Mouse (Mus musculus) embryo, embryonic 10.5 days (tissue): ENCODE results near the gene Stk11ip.

Experiments used
- DNase-seq: peaks from one replicate; pipeline ENCODE4 v3.0.0-alpha.2; 2015; ENCODE audit warnings: low spot score

Stk11ip gene

DNA sequence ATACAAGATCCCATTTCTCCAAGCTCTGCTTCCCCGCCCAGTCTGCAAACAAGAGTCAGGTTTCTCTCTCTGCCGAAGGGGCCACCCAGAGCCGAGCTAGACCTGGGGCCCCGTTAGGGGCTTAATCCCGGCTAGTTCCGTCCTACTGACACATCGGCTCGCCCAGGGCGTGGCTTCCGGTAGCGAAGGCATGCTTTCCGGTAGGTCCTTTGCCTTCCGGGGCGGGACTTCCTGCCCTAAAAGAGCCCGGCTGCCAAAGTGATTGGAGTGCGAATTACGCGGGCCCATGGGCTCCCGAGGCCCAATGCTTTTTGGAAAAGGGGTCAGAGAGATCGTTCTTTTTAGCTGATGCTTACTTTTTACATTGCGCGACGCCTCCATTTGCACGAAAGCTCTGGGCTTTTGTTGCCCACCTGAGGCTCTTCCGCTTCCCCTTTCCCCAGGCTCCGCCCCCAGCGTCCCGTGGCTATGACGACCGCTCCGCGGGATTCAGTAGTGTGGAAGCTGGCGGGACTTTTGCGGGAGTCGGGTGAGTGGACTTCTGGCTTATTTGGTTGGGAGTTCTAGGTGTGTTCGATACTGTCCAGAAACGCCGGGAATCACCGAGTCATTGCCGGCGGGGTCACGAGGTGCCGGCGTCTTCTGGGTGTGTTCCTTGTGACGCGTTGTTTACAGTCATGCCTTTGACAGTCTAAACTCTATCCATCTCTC lies at the start of gene Stk11ip:
Stk11ip (plus strand) TSS at position 209 of the 711 bp plus-strand sequence.
- peak; percentile 99 for DNase-seq

DNA sequence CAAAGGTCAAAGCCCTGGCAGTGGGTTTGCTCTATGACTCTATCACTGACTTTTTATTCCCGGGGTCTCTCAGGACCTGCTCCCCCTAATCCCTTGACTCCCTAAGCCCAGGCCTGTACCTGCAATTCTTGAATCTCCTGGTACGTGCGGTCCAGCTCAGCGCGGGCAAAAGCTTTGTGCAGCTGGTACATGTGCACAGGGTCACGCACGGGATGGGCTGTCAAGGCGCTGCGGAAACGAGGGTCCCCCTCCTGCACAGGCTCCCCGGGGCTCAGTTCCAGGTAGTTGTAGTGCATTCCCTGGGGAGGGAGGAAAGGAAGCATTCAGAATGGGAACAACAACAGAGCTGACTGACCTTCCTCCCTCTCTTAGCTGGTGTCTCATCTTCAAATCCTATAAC lies 44.9 kb upstream of the Stk11ip start:
- no peak for DNase-seq

DNA sequence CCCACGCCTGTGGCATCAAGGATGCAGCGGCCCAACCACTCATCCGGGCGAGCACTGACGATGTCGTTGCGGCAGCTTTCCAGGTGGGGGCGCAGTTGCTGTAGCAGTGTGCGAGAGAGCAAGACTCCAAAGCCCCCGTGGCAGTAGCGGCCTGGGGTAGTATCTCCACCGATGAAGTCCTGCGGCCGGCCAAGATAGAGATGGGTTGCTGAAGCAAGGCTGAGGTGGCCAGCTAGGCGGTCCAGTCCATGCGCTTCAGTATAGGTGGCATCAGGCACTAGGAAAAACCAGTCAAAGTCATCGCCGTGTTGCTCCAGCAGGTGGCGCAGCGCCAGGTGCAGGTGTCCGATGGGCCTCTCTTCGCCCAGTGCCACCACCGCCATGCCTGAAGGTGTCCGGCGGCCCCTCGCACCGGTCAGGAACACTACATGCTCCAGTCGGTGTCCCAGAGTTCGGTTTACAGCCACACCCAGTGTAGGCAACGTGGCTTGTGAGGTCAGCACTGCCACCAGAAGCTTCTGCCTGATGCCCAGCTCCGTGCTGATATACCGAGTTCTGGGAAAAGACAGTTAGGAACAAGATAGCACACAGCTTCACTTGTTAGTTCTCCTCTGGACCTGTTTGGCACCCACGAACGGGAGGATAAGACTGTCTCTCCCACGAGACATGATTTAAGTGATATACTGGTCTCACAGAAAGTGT lies 43.9 kb upstream of the Stk11ip start:
- DNase-seq: peak; percentile 86

DNA sequence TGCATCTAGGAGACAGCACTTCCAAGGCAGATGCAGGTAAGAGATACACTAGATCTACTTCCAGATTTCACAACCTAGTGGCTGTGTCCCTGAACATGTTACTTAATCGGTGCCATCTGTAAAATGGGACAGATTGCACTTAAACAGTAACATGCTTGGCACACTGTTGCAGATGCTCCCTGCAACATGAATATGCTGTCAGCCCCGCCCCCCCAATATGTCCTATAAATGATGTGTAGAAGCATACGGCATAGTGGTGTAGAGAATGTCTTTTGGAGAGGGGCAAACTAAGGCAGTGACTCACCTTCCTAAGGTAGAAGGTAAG lies 43.4 kb upstream of the Stk11ip start:
- DNase-seq: no peak

DNA sequence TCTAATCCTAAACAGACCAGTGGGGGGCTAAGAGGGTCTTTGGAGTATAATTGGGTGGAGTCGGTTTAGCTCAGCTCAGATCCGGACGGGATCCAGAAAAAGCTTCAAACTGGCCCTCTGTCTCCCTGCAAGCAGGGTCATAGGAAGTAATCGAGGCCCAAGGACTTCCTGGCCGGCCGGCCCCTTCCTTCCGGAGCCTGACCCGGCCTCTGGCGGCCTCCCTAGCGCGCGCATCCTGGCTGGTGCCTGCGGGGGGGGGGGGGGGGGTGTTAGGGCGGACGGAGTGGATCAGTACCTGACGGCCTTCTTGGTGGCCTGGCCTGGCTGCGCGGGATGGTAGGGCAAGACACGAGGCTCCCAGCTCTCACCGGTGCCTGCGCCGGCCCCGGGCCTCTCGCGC lies 42.8 kb upstream of the Stk11ip start:
- peak; percentile 57 for DNase-seq

DNA sequence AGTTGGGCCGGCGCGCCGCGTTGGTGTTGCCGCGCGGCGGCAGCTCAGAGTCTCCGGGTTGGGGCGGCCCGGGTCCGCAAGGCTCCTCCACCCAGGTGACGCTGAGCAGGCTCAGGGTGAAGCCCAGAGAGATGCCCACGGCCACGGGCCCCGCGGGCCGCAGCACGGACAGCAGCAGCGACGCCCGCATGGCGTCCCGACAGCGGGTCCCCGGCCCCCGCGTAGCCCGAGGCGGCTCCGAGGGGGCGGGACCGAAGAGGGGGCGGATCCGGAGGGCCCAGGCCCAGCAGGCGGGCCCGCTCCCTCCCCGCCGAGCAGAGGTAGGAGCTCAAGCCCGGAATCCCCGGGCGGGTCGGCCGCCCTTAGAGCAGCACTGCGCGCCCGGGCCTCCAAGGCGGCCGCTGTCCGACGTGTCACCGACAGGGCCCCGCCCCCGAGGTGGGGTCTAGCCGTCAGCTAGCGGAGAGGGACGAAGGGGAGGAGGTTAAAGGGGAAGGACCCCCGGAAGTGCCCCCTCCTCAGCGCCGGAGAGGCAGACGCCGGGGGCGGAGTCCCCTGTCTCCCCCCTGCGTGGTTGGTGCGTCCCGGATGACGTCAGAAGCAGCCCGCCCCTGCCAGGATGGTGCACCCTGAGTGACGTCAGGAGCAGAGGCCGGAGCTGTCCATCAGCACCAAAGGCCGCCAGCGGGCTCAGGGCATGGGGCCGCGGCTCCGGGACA lies 42.3 kb upstream of the Stk11ip start, which contains the start of the genes Chpf and Tmem198:
Chpf (minus strand) TSS at position 392 of the 719 bp plus-strand sequence.
Tmem198 (plus strand) TSS at position 617 of the 719 bp plus-strand sequence.
- peak; percentile 99 for DNase-seq

DNA sequence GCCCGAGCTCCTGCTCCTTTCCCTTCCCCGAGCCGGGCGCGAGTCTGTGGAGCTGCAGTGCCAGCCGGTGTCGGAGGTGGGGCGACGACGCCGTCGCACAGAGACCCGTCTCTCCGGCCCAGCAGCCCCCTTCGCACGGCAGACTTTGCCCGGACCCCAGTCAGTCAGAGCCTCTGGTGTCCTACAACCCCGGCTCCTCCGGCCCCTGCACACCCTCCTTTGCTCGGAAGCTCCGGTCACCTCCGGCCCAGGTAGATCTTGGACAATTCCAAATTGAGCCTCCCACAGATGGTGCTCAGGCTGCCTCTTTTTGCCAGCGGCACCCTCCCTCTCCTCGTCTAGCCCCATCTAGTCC lies 41.7 kb upstream of the Stk11ip start:
- DNase-seq: no peak

DNA sequence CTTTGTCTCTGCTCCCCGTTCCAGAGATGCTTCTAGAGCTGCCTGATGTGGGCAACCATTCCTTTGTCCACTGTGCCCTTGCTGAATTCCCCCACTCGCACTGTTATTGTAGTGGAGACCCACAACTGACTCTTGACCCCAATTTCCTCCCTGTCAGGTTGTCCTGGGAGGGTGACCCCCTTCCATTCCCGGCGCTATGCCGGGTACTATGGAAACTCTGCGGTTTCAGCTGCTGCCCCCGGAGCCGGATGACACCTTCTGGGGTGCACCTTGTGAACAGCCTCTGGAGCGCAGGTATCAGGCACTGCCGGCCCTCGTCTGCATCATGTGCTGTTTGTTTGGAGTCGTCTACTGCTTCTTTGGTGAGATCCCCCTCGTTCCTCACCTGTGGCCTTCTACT lies 41.3 kb upstream of the Stk11ip start:
- no peak for DNase-seq

DNA sequence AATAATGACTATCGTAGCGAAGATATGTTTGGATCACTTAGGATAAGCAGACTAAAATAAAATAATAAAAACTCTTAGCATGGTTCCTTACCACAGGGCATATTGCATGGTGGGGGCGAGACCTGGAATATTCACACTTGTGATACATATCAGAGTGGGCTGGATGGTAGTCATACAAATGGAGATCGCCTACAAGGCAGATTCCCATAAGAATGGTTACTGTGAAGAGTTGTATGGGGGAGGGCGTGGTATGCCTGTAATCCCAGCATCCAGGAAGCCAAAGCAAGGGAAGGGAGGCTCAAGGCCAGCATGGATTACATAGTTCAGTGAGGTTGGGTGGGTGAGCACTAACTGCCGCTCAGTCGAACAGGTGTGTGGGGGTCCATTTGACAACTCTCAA lies 40.6 kb upstream of the Stk11ip start:
- no peak for DNase-seq

DNA sequence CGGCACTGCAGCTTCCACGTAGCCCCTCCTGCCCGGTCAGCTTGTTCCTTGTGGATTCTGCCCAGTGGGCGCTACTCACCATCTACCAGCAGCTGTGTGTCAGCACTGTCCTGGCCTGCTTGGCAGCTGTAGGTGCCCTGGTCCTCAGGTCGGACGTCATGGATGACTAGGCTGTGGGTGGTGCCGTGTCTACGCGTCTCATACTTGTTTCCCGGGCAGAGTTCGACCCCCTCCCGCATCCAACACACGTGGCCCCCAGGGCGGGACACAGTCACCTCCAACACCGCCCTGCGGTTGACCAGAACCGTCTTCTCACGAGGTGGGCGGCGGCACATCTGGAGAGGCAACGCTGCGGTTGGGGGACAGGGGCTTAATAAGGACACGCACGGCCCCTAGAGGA lies 34.8 kb upstream of the Stk11ip start:
- DNase-seq: no peak

DNA sequence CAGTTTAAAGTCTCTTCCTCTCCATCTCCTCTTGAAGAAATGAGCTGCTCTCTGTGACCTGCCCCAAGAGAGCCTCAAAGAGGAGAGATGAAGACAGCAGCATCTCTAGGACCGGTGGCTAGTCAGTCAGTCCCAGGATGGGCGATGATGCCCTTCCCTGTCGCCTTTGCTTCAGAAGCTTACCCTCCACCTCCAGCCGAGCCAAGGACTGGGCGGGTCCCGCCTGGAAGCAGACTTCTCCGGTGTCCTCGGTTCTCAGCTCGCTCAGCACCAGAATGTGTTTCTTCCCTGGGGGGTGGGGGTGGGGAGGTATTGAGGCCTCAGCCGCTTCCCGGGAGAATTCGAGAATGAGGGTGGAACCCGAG lies 34.3 kb upstream of the Stk11ip start:
- DNase-seq: no peak

DNA sequence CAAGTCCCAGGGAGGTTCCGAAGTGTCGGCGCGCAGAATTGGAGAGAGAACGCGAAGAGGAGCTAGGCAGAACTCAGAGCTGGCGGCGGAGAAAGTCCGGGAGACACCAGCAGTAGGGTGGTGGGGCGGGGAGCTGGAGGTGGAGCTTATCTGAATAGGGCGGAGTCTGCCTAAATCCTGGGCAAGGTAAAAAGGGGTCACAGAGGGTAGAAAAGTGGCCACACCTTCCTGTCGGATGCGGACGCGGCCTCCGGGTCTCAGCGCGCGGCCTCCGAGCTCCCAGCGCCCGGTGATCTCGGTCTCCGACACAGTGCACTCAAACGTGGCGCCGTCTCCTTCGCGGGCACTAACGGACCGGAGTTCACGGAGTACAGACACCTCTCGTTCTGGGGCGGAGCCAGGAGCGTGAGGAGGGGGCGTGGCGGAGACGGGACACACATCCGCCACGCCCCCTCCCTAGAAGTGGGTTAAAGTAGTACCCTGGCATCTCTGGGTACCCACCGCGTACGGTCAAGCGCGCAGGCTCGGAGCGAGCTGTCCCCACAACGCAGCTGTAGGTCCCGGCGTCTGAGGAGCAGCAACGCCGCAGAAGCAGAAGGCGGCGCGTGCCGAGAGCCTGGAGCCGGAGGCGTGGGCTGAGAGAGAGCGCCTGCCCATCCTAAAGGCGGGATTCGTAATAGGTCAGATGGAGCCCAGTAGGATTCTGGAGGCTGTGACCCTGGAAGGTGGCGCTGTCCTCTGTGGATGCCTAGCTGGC lies 33.7 kb upstream of the Stk11ip start:
- peak; percentile 89 for DNase-seq

DNA sequence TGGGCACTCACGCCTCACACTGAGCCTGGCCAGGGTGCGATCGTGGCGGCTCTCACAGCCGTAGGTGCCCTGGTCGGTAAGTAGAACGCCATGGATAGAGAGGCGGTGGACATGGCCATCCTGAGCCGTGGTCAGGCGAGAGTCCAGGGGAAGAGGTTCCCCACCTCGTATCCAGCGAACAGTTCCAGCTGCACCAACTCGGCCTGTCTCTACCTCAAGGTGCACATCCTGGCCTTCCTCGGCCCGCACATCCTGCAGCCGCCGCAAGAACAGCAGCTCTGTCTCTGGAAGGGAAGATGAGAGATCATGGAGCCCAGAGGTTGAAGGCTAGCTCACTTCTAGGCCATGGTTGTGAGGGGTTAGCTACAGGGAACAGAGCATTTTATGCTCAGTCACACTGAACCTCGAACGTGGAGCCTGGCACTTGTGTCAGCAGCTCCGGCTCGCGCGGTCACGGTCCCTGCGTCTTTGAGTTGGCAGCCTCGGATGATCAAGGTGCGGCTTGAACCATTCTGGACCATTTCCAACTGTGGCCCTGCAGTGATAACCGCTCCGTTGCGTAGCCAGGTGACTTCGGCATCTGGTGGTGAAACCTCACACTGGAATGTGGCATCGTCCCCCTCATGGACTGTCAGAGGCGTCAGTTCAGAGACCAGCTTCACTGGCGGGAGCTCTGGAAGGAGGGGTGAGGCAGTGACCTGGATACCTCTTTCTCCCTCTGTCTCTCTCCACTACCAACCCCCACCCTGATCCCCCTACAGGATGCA lies 30.4 kb upstream of the Stk11ip start:
- no peak for DNase-seq

DNA sequence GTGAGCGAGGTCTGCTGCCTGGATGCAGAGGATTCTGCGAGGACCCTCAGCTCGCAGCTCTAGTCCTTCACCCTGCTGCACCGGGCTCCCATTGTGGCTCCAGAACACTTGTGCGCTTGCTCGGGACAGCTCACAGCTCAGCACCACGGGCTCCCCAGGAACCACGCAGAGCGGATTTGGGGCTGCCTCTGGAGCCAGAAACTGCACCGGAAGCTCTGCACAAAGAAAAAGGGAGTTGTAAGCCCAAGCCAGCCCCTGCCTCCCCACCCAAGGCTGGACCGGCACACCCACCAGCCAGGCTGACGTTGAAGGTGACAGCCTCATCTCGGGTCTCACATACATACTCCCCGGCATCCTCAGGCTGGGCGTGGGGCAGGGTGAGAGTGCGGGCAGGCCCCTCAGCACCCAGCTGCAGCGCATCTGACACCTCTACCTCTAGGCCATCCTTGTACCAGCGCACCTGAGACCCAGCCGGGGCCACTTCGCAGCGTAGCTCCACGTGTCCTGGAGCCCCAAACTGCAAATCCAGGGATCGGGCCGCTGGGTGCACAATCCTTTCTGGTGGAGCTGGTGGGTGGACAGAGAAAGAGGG lies 28.7 kb upstream of the Stk11ip start:
- DNase-seq: no peak

DNA sequence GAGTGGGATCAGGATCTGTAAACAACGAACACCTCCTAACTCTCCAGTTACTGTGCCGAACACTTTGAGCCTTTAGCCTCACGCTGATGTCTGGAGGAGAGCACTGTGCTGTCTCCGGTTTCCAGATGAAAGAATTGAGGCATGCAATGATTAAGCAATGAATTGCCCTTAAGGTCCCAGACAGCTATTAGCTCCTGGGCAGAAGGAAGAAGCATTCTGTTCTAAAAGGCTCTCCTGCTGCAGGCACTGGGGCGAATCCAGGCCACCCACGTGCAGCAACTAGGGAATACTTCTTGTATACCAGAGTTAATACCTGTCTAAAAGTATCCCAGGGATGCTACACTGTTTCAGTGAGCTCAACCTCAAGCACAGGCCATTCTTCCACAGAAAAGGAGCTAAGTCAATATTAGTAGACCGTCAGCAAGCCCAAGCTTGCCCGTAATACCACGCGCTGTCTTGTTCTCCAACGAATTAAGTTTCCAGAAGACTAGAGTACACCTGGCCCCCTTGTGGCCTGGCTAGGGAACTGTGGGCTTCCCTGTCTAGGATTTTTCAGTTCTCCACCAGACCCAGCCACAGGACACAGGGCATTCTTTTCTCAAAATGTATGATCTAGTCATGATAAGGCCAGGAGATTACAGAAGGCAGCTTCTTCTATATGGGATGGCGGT lies 26.3 kb upstream of the Stk11ip start:
- peak; percentile 78 for DNase-seq

DNA sequence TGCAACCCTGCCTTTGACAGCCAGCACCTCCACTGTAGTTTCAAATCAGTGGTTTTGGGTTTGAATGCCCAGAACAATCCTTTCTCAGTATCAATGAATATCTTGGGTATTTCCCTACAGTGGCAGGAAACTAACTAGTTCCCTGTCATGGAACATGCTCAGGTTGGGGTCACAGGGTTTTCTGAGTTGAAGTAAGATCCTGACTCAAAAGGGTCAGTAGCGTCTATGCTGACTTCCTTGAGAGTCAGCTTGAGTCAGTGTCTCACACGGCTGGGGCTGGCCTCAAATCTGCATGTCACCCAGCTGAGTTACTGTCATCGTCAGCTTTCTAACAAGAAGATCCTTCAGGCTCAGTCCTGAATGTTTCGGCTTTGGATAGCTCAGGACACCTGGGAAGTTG lies 22.4 kb upstream of the Stk11ip start:
- DNase-seq: no peak

DNA sequence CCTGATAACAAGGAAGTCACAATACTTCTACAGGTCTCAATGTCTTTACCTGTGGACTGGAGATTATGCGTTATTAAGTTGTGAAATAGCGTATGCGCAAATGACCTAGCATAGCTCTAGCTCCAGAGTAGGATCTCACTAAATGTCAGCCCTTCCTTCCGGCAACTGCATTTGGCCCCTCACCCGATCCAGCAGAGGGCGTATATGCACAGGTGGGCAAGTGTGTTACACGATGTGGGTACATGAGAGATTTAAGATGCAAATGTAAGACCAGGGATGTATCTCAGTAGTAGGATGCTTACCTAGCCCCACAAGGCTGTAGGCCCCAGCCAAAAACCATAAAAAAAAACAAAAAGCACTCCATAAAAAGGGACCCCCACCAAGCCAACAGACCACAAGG lies 21.9 kb upstream of the Stk11ip start:
- no peak for DNase-seq

DNA sequence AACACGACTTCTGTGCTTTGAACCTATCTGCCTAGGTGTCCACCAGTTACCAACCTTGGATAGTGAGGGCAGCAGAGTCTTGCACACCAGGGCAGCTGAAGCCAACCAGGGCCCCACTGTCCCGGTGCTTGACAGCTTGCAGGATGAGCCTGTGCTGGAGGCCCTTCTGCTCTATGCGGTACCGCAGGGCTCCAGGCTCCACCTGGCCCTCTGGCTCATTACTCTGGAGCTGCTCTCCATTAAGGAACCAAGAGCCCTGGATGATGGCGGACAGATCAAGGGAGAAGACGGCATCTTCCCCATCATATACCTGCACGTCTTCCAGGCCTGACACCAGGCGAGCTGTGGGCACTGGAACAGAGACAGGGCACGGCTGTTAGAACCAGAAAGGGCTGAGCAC lies 19.4 kb upstream of the Stk11ip start:
- no peak for DNase-seq

DNA sequence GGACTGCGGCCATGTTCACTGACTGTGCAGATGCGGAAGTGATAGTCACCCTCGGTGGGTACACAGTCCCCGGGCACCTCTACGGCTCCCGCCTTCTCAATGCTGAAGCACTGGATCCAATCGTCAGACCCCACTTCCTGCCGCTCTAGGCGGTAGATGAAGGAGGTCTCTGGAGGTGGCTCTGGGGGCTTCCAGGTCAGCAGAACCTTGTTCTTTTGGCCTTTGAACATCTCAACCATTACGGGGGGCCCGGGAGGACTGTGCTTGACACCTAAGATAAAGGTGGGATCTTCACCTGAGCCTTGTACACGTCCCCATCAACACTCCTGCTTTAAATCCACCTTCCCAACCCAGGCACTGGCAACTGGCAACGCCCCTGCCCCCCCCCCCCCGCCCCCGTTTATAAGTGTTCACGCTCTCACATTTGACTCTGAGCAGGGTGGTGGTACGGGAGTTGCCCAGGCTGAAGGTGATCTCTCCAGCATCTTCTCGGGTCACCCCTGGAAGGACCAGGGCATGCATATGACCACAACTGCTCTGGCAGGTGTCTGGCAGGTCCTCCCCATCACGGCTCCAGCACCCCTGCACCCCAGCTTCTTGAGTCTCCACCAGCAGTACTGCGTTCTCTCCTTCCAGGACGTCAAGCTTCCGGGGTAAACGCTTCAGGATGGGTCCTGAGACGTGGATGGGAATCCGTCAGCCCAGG lies 18.2 kb upstream of the Stk11ip start:
- no peak for DNase-seq

DNA sequence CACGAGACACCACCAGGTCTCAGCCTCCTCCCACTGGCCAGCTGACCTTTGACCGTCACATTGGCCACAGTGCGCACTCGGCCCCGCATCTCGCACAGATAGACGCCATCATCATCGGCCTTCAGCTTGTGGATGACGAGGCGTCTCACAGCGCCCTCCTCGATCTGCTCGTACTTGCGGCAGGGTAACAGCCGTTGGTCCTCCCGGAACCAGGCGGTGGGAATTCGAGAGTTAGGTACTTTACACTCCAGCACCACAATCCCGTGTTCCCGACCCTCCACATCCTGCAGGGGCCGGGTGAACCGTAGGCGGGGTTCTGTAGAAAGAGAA lies 17.7 kb upstream of the Stk11ip start:
- no peak for DNase-seq
